Mouse (Mus musculus) kidney, adult 2 months (tissue): ENCODE data around the gene Svip.

Experiments used
- CTCF ChIP-seq: fragments of 200-500 bp; conservative IDR thresholded peaks from 2 replicates; pipeline ENCODE4 v1.5.1; 2011; ENCODE audit warnings: low read depth, mild to moderate bottlenecking, control low read depth, low read length, moderate library complexity, mixed read lengths; ENCODE audit not compliant: insufficient read depth, insufficient read length
- POLR2A ChIP-seq: fragments of 200-500 bp; IDR thresholded peaks from one replicate; pipeline ENCODE4 v1.6.1; 2011; ENCODE audit warnings: low read depth, low read length, control low read depth

- TF ChIP-seq CTCF (no peak), POLR2A (no peak)
These were observed 18.3 kb upstream of the Svip start for GRCm38 (mm10) chr7:52024050-52024626.
